Mouse (Mus musculus) embryonic facial prominence, embryonic 13.5 days (tissue): ENCODE measurements around the gene Gm21992. TPM values are rescaled to one million over a fixed set of nuclear protein-coding genes. Genes with fewer than 3 reads are reported as not detected.

ENCODE experiments used
- ATAC-seq: fragments of 200-750 bp; cut with Nextera tagmentation; 2 replicates; pipeline ENCODE4 v1.8.0; 2017; ENCODE audit warnings: low read depth; ENCODE audit not compliant: insufficient number of reproducible peaks, insufficient read depth, low FRiP score, low TSS enrichment
- H3K27ac ChIP-seq: fragments of 300-500 bp; sonication (generic); 2 replicates; pipeline ENCODE4 v1.5.1; 2015; ENCODE audit warnings: moderate library complexity, mild to moderate bottlenecking, inconsistent platforms
- H3K27me3 ChIP-seq: fragments of 300-500 bp; sonication (generic); 2 replicates; pipeline ENCODE4 v1.6.1; 2015; ENCODE audit warnings: mild to moderate bottlenecking, inconsistent platforms
- H3K36me3 ChIP-seq: fragments of 300-500 bp; sonication (generic); 2 replicates; pipeline ENCODE4 v1.6.1; 2015; ENCODE audit warnings: mild to moderate bottlenecking, inconsistent platforms
- H3K4me1 ChIP-seq: fragments of 300-500 bp; sonication (generic); 2 replicates; pipeline ENCODE4 v1.6.1; 2015; ENCODE audit warnings: inconsistent platforms
- H3K4me2 ChIP-seq: fragments of 300-500 bp; sonication (generic); 2 replicates; pipeline ENCODE4 v1.6.1; 2015; ENCODE audit warnings: moderate library complexity, mild to moderate bottlenecking, inconsistent platforms
- H3K4me3 ChIP-seq: fragments of 300-500 bp; sonication (generic); 2 replicates; pipeline ENCODE4 v1.5.1; 2015; ENCODE audit warnings: mild to moderate bottlenecking, inconsistent platforms
- H3K9ac ChIP-seq: fragments of 300-500 bp; sonication (generic); 2 replicates; pipeline ENCODE4 v1.6.1; 2015; ENCODE audit warnings: mild to moderate bottlenecking, inconsistent platforms
- H3K9me3 ChIP-seq: fragments of 300-500 bp; sonication (generic); 2 replicates; pipeline ENCODE4 v1.6.1; 2016; ENCODE audit warnings: inconsistent platforms
- WGBS: fragments of 180-500 bp; shearing (Covaris S2); methylation state at CpG from one replicate; pipeline ENCODE4 v1.1.7; 2015; ENCODE audit warnings: mixed read lengths; 5-methylcytosine and 5-hydroxymethylcytosine counted together
- polyA plus RNA-seq: library from polyadenylated mRNA; unstranded; fragments of >200 nt; fragmentation: Nextera tagmentation; extraction: Ambion mirVana; gene quantifications from 2 replicates; pipeline ENCODE4 v1.2.1, GENCODE M21; 2015

Gm21992 gene
- polyA plus RNA-seq, 1 experiment from 2014 or later, result 51.4 TPM

GRCm38 (mm10) chr19:4811909-4812242, 464 bp upstream of the Gm21992 start:
- Histone ChIP-seq H3K27me3 (no peaks in the 10 kb centered on the region), H3K36me3 (0 out of 2 replicates have a peak, but pooled peaks cover 4% of the 10 kb centered on the region), H3K4me3 (peak overlapping the region; percentile 84), H3K27ac (peak overlapping the region; percentile 96), H3K9me3 (no peaks in the 10 kb centered on the region; the same call in 1 of the 2 replicates), H3K4me1 (peaks cover 26% of the 10 kb centered on the region), H3K4me2 (peak overlapping the region; percentile 56), H3K9ac (peak overlapping the region; percentile 91)
- WGBS, result 5% methylated on average over 12 of the region's 12 CpGs
- ATAC-seq, result peak; percentile 38

DNA sequence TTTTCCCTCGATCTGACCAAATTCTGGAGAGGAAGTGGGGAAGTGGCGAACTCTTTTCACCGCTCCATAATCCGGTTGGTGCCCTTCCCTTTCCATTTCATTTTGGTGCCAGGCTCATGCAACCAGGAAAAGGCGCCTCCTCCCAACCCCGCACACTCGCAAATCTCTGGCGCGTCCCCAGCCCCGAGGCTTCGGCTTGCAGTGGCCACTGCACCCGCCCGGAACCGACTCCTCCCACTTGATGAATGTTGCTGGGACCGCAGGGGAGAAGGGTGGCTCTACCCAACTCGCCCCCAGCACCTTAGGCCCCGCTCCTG, 708 bp downstream of the Gm21992 start:
- WGBS, result under 1% methylated on average over 15 of the region's 17 CpGs
- H3K4me2 ChIP-seq, result peak overlapping the region; percentile 75
- H3K9me3 ChIP-seq, result no peaks in the 10 kb centered on the region; the same call in 1 of the 2 replicates
- peak overlapping the region; percentile 84 for H3K4me3 ChIP-seq
- H3K27me3 ChIP-seq, result no peaks in the 10 kb centered on the region
- H3K36me3 ChIP-seq, result 0 out of 2 replicates have a peak, but pooled peaks cover 4% of the 10 kb centered on the region
- no peak for ATAC-seq
- peaks cover 26% of the 10 kb centered on the region for H3K4me1 ChIP-seq
- H3K9ac ChIP-seq, result peak overlapping the region; percentile 91
- H3K27ac ChIP-seq, result peak overlapping the region; percentile 96

- no peaks in the 10 kb centered on the region for H3K9me3 ChIP-seq
- H3K4me2 ChIP-seq, result peak overlapping the region; percentile 75
- H3K36me3 ChIP-seq, result 0 out of 2 replicates have a peak, but pooled peaks cover 4% of the 10 kb centered on the region
- no peaks in the 10 kb centered on the region for H3K27me3 ChIP-seq
- H3K27ac ChIP-seq, result peak overlapping the region; percentile 96
- peaks cover 26% of the 10 kb centered on the region for H3K4me1 ChIP-seq
- WGBS, result under 1% methylated on average over 14 of the region's 14 CpGs
- peak overlapping the region; percentile 91 for H3K9ac ChIP-seq
- no peak for ATAC-seq
- H3K4me3 ChIP-seq, result peak overlapping the region; percentile 84
Observed at GRCm38 (mm10) chr19:4810309-4810708, 1.1 kb downstream of the Gm21992 start.

DNA sequence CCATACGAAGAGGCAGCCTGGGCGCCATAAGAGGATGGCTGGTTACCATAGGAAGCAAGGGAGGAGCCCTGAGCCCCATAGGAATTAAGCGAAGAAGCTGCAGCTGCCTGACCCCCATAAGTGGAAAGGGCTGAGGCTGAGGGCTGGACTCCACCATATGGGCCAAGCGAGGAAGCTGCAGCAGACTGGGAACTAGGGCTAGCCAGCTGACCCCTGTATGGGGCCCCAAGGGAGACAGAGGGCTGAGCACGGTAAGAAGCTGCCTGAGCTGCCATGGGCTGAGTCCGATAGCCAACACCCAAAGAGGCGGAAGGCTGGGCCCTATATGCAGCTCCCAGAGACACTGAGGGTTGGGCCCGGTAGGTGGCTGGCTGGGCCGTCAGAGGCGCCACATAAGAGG, 8.1 kb downstream of the Gm21992 start:
- Histone ChIP-seq H3K27ac (no peak overlapping the region), H3K4me1 (peaks cover 8% of the 10 kb centered on the region; the same call in 1 of the 2 replicates), H3K27me3 (no peaks in the 10 kb centered on the region), H3K4me2 (no peak overlapping the region), H3K9me3 (no peaks in the 10 kb centered on the region), H3K4me3 (no peak overlapping the region), H3K9ac (no peak overlapping the region), H3K36me3 (peaks cover 62% of the 10 kb centered on the region)
- ATAC-seq, result no peak
- 86% methylated on average over 10 of the region's 10 CpGs for WGBS

DNA sequence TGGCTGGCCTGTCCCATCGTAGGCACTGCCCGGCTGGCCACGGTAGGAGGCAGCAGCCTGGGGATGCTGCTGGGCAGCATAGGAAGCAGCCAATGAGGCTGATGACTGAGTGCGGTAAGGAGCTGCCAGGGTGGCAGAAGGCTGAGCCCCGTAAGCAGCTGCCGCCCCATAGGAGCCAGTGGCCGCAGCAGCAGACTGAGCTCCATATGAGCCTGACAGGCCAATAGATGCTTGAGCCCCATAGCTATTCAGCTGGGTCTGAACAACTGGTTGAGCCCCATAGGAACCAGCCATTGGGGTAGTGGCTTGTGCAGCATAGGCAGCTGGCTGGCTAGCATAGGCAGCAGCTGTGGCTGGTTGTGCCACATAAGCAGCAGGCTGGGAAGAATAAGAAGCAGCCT, 8.7 kb downstream of the Gm21992 start:
- H3K9me3 ChIP-seq, result no peaks in the 10 kb centered on the region
- H3K4me3 ChIP-seq, result no peak overlapping the region
- H3K27me3 ChIP-seq, result no peaks in the 10 kb centered on the region
- 94% methylated on average over 7 of the region's 7 CpGs for WGBS
- H3K9ac ChIP-seq, result no peak overlapping the region
- peaks cover 67% of the 10 kb centered on the region for H3K36me3 ChIP-seq
- H3K4me1 ChIP-seq, result 0 out of 2 replicates have a peak, but pooled peaks cover 2% of the 10 kb centered on the region
- no peak overlapping the region for H3K4me2 ChIP-seq
- no peak for ATAC-seq
- H3K27ac ChIP-seq, result no peak overlapping the region

DNA sequence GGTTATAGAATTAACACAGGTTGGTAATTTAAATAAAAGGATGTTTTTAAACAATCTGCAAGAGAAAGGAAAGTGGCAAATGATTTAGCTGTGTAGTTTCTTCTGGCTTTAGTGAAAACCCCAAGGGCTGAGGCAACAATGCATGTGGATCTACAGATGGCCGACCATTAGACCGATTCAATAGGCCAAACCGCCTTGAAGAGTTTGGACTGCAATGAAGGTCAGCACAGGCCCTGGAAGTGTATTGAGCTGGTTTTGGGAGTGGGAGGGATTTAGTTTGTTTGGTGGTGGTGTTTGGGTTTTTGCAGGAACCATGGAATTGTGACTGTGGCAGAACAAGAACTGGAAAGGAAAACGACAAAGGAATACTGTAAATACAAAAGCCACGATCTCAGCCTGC, 12.3 kb downstream of the Gm21992 start:
- no peak overlapping the region for H3K4me3 ChIP-seq
- WGBS, result 96% methylated on average over 5 of the region's 5 CpGs
- no peak overlapping the region for H3K4me2 ChIP-seq
- H3K36me3 ChIP-seq, result peaks cover 70% of the 10 kb centered on the region
- no peak for ATAC-seq
- no peak overlapping the region for H3K9ac ChIP-seq
- H3K4me1 ChIP-seq, result peaks cover 10% of the 10 kb centered on the region; the same call in 1 of the 2 replicates
- H3K9me3 ChIP-seq, result no peaks in the 10 kb centered on the region
- no peak overlapping the region for H3K27ac ChIP-seq
- H3K27me3 ChIP-seq, result no peaks in the 10 kb centered on the region

- Histone ChIP-seq H3K9ac (no peak overlapping the region), H3K36me3 (peaks cover 58% of the 10 kb centered on the region), H3K9me3 (no peaks in the 10 kb centered on the region), H3K4me2 (no peak overlapping the region), H3K4me1 (peaks cover 10% of the 10 kb centered on the region; the same call in 1 of the 2 replicates), H3K27me3 (no peaks in the 10 kb centered on the region), H3K27ac (no peak overlapping the region), H3K4me3 (no peak overlapping the region)
- no peak for ATAC-seq
- WGBS, result 95% methylated on average over 2 of the region's 2 CpGs
Observed at GRCm38 (mm10) chr19:4797846-4798245, 13.6 kb downstream of the Gm21992 start.

DNA sequence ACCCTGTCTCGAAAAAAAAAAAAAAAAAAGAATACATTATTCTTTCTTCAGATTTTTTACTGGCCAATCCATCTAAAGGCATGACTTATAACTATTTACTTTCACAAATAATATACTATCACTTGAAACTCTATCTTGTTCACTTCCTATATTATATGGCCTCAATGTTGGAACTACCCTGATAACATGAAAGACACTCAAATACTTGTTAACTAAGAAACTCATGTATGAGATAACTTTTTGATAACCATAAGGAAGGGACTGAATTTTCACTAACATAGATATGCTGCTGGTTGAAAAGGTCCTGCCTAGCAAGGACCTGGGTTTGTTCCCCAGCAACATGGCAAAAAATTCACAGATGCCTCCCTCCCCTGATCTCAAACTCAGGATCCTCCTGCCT, 15.5 kb downstream of the Gm21992 start:
- Histone ChIP-seq H3K36me3 (peaks cover 52% of the 10 kb centered on the region), H3K9me3 (no peaks in the 10 kb centered on the region), H3K9ac (no peak overlapping the region), H3K27me3 (no peaks in the 10 kb centered on the region), H3K4me1 (peaks cover 22% of the 10 kb centered on the region), H3K27ac (no peak overlapping the region), H3K4me3 (no peak overlapping the region), H3K4me2 (no peak overlapping the region)
- no peak for ATAC-seq
- 50% methylated on average over 1 of the region's 1 CpGs for WGBS

- Histone ChIP-seq H3K9me3 (no peaks in the 10 kb centered on the region), H3K4me3 (peak within 1 kb of the TSS; percentile 75), H3K36me3 (peaks cover 48% of the 10 kb centered on the region), H3K27ac (peak within 1 kb of the TSS; percentile 84), H3K27me3 (no peaks in the 10 kb centered on the region), H3K9ac (peak within 1 kb of the TSS; percentile 83), H3K4me2 (peak within 1 kb of the TSS; percentile 73), H3K4me1 (peaks cover 39% of the 10 kb centered on the region)
- ATAC-seq, result peak; percentile 96
- WGBS, result under 1% methylated on average over 31 of the region's 31 CpGs
Observed at GRCm38 (mm10) chr19:4793831-4794422, 17.5 kb downstream of the Gm21992 start, which contains the start of gene Rbm4. Rbm4 (minus strand) TSS chr19:4793901.

DNA sequence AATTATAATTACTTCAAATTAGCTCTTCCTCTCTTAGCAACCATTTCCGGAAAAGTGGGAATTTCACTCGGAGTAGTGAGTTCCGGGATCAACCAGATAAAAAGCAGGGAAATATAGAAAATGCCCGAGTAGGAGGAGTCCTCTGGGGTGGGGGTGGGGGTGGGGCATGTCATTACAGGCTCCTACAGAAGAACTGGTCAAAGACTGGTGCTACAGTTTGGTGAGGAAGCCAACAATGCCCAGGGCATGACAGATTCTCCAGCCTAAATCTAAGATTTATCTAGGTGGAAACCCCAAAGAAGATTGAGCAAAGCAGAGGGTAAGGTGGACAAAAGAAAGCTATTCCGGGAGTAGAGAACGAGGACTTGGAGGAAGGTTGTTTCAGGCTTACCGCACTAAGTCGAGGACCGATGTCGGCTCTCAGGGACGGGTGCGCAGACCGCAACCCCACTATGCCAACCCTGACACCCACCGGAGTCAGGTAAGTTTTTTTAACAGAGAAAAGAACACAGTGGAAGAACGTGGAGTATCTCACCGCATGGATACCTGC, 18.1 kb downstream of the Gm21992 start:
- no peaks in the 10 kb centered on the region for H3K9me3 ChIP-seq
- peak overlapping the region; percentile 83 for H3K9ac ChIP-seq
- peak; percentile 38; the same call in 1 of the 2 replicates for ATAC-seq
- H3K36me3 ChIP-seq, result peaks cover 47% of the 10 kb centered on the region
- no peaks in the 10 kb centered on the region for H3K27me3 ChIP-seq
- peak overlapping the region; percentile 72 for H3K4me2 ChIP-seq
- under 1% methylated on average over 16 of the region's 16 CpGs for WGBS
- H3K27ac ChIP-seq, result peak overlapping the region; percentile 84
- peak overlapping the region; percentile 75 for H3K4me3 ChIP-seq
- H3K4me1 ChIP-seq, result peaks cover 39% of the 10 kb centered on the region

DNA sequence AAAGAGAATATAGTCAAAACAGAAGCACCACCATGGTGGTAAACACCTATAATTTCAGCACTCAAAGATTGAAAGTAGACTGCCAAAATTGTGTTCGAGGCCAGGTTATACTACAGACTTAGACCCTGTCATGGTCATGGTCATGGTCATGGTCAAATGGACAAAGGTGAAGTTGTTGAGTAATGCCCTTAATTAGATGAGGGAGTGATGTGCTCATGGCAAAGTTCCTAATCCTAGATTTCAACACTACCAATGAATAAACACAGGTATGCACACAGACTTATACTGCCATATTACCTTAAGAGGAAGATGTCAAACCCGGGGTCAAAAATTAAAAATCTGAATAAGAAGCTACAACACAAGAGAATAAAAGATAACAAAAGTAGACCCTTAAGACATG, 25.1 kb downstream of the Gm21992 start:
- H3K36me3 ChIP-seq, result peaks cover 93% of the 10 kb centered on the region
- no peak overlapping the region for H3K4me2 ChIP-seq
- no peak for ATAC-seq
- H3K27me3 ChIP-seq, result no peaks in the 10 kb centered on the region
- H3K9me3 ChIP-seq, result no peaks in the 10 kb centered on the region
- WGBS, result 94% methylated on average over 2 of the region's 2 CpGs
- no peak overlapping the region for H3K4me3 ChIP-seq
- H3K27ac ChIP-seq, result no peak overlapping the region
- H3K4me1 ChIP-seq, result peaks cover 30% of the 10 kb centered on the region
- no peak overlapping the region for H3K9ac ChIP-seq

- 86% methylated on average over 7 of the region's 7 CpGs for WGBS
- no peak for ATAC-seq
Observed at GRCm38 (mm10) chr19:4785206-4785605, 26.2 kb downstream of the Gm21992 start.

More at GRCm38 (mm10) chr19:4785206-4785605, 26.2 kb downstream of the Gm21992 start:
- H3K36me3 ChIP-seq, result peaks cover 90% of the 10 kb centered on the region
- no peak overlapping the region for H3K9ac ChIP-seq
- H3K4me1 ChIP-seq, result peaks cover 19% of the 10 kb centered on the region
- no peak overlapping the region for H3K27ac ChIP-seq
- no peaks in the 10 kb centered on the region for H3K27me3 ChIP-seq
- no peak overlapping the region for H3K4me3 ChIP-seq
- H3K4me2 ChIP-seq, result no peak overlapping the region
- H3K9me3 ChIP-seq, result no peaks in the 10 kb centered on the region
